Mouse (Mus musculus): ENCODE measurements around the gene Prx.

Gene Prx

DNA sequence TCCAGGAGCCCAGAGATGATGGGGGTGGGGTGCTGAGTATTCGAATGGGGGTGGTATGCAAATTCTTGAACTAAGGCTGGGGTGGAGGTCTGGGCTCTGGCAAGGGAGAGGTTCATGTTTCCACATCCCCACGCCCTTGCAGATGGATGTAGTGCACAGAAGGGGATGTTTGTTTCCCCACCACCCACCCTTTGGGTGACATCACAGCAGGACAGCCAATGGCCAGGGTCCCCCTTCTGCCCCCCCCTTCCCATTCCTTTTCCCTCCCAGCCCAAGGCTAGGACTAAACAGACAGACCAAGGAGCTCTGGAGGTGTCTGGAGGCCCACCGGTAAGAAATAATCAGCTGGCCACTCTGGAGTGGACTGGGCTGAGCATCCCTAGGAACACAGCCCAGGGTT lies at the start of gene Prx:
Prx (plus strand) TSS at position 289 of the 400 bp plus-strand sequence.
- DNase-seq: no peak

DNA sequence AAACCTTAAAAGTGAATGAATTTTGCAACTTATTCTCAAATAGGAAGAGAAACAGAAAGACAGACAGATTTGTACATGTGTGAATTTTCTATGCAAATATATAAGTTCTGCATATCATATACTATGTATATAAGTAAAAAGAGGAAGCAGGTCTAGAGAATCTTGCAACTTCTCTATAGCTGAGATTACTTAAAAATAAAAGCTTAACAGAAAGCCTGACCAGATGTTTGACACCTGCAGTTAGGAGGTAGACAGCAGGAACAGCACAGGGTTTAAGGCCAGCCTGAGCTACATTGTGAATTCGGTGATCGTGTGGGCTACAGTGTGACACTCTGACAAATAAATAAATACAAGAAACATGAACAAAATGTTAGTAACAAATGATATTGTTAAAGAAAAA lies 47.8 kb upstream of the Prx start:
- no peak for DNase-seq

DNA sequence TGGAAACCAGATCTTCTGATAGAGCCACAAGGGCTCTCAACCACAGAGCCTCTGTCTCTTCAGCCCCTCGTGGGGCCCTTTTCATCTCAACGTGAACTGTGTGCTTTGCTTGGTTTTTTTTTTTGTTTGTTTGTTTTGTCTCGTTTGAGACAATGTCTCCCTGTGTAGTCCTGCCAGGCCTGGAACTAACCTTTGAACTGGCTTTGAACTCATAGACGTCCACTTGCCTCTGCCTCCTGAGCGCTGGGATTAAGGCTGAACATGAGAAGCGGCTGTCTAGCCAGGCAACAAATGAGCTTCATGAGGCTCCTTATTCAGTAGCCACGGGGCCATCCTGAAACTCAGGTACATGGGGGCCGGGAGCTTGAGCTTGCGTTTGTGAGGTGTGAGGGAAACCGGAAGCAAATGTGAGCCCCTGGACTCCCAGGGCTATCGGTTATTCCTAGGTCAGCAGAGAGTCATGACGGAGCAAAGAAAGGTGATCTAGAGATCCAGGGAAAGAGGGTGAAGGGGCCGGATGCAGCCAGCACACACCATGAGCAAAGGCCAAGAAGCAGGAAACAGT lies 46.8 kb upstream of the Prx start:
- peak in 1 of 2 experiments; percentile 22 for DNase-seq

DNA sequence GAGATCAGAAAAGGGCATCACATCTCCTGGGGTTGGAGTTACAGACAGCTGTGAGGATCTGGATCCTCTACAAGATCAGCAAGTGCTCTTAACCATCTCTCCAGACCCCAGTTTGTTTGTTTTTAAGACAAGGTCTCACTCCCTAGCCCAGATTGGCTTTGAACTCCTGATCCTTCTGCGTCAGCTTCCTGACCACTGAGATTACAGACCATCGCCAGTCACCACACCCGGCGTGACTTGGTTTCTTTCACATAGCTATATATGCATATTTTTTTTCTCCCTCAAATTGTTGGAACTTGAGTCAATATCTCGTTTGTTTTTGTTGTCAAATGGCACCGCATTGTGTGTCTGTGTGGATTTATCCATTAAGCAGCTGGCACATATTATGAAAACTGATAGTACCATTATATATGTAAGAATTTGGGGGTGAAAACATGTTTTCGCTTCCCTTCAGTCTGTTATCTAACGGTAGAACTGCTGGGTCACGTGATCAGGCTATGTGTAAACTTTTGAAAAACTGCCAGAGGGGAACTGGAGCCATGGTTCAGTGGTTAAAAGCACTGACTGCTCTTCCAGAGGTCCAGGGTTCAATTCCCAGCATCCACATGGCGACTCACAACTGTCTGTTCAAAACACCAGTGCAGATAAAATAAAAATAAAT lies 44.5 kb upstream of the Prx start:
- peak in 1 of 2 experiments; percentile 15 for DNase-seq

DNA sequence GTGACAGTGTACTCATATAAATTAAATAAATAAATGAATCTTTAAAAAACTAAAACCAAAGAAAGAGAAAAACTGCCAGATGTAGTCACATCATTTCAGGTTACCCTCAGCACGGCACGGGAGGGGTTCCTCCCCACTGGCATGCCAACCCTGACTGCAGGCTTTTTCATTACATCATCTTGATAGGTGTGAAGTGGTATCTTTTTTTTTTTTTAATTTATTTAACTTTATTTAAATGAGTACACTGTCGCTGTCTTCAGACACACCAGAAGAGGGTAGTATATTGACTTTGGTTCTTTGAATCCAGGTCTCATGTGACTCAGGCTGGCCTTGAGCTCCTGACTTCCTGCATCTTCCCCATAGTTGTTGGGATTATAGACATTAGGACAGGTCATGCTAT lies 43.9 kb upstream of the Prx start:
- DNase-seq: no peak

DNA sequence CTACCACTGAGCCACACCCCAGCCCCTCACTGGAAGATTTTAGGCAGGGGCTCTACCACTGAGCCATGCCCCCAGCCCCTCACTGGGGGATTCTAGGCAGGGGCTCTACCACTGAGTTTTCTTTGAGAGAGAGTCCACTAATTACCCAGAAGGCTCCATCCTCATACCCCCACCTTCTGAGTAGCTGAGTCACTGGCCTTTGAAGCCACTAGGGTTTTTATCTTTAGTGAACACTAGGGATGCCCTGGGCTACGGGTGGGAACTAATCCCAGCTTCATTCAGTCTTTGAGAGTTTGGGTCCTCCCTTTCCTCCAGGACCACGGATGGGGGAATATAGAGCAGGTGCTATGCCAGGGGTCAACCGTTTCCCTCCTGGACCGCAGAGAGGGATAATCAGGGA lies 40.5 kb upstream of the Prx start:
- no peak for DNase-seq

DNA sequence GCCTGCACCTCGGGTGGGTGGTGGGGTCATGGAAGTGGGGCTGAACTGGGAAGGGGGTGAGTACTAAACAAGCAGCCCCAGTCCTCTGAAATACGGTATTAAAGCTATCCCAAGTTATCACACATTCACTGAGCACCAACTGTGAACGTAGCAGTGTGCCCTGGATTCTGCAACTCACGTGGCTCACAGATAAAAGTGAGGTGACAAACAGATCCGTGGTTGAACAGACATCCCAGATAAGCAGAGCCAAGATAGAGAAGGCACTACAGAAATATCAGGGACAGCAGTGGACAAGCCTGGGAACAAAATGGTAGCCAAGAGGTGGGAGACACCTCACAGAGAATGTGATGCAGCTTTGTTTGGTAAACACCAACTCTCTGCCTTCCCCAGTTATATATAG lies 39.5 kb upstream of the Prx start:
- DNase-seq: no peak

DNA sequence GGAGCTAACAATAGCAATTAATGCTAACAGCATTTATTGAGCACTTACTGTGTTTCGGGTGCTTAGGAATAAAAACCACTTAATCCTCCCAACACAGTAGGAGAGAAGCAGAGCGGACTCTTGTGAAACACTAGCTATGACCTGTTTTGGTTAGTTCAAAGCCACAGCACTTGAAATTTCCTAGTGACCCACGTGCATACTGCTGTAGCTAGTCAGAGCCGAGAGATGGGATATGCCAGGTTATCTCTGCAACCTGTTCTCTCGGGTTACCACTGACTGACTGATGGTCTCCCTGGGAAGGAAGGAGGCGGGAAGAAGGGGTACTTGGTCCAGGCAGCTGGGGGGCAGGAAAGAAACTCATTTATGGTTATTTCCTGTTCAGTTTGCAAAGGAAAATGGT lies 38.6 kb upstream of the Prx start:
- no peak for DNase-seq

DNA sequence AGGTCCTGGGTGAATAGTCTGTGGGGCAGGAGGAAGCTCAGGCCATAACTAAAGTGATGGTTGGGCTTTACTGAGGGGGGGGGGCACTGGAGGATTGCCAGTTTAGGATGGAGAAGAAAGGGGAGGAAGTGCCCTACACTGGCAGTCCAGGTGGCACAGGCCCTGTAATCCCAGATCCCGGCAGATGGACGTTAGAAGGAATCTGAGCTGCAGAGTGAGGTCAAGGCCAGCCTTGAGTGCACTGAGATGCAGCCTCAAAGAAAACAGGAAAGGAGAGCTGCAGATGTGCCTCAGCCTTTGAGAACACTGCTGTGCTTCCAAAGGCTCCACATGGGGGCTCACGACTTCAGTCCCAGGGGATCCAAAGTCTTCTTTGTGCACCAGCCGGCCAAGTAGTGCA lies 31.5 kb upstream of the Prx start:
- no peak for DNase-seq

DNA sequence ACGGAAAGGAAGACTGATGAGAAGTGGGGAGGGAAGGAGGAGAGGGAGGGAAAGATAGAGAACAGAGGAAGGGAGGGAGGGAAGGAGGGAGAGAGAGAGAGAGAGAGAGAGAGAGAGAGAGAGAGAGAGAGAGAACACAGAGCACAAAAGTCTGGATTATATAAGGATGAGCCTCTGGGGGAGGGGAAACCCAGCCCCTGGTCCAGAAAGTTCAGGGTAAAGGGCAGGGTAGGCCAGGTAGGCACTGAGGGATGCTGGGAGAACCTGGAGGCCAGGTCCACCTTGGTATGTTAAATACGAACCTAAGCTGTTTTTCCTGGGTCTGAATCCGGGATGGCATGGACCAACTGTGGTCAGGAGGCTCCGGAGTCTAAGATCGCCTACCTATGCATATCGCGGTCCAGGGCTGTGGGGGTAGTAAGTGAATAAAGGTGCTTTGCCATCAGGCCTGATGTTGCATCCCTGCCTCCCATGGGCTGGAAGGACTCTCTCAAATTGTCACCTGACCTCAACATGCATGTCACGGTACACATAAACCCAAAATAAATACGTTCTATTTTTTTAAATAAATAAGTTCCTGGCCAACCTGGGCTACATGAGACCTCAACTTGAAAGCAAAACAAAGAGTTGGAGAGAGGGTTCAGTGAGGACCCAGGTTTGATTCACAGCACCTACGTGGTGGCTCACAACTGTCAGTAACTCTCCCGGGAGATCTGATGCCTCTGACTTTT lies 27.6 kb upstream of the Prx start:
- no peak for DNase-seq

DNA sequence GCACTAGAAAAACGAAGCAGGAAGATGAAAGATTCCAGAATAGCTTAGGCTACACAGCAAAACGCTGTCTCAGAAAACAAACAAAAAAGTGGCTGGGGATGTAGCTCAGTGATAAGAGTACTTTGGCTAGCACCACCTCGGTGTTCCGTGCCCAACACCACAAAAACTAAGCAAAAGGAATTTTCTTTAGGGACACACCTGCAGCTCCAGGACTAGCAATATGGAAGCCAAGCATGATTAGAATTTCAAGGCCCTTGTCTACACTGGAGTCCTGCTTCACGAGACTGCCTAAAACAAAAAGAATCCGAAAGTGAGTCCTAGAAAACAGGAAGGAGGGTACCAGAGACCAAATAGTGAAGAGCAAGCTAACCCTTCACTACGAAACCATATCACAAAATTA lies 26.5 kb upstream of the Prx start:
- no peak for DNase-seq

DNA sequence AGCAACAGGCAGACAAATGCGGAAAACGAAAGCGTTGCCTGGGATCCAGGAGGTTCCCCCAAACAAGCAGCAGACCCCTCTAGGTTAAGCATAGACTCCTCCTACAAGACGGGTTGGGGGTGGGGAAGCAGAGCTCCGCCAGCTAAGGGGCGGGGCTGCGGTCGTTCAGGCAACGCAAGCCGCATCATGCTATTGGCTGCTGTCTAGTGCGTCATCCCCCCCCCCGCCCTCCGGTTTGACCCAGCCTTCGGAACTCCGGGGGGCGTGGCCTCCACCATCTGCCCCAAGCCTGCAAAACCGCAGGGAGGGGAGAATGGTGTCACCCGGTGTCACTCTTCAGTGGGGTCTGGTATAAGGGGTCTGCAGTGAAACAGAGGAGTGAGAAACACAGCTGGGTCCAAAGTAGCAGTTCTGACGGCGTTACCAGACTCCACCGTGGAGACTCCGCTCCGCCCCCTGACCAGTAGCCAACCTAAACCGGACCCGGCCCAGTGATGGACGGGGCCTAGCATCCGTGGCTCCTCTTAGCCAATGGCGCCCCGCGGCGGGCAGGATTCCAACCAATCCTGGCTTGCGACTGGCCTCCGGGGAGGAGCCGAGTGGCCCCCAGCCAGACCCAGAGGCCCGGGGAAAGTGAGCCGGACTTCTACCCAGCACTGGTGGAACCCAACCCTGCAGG lies 25.8 kb upstream of the Prx start, which contains the start of gene Sertad3:
Sertad3 (plus strand) TSS at position 613 of the 679 bp plus-strand sequence.
- DNase-seq: peak; percentile 99 to 100

DNA sequence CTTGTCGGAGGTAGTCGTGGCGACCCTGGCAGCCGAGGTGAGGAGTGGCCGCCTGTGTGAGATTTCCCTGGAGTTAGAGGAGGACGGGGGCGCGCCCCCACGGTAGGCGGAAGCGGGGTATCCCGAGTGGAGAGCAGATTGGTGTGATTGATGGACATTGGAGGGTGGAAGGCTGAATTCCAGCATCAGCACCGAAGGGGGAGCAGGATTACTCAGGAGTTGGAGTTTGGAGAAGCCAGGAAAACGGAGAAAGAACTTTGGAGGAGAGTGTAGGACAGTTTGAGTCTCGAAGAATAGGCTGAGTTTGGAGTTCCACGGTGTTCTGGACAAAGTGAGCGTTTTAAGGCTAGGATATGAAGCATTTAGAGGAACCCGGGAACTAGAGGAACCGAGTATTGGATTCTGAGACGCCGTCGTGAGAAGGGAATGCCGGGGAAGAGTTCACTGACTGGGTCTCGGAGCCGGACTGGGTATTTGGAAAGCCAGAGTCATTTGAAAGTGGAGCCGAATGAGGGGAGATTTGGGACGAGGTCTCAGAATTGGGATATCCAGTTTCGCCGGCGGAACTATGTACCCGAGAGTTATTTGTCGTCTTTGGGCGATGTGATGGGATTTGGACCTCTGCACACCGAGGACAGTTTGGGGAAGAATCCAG lies 25.2 kb upstream of the Prx start:
- DNase-seq: no peak

DNA sequence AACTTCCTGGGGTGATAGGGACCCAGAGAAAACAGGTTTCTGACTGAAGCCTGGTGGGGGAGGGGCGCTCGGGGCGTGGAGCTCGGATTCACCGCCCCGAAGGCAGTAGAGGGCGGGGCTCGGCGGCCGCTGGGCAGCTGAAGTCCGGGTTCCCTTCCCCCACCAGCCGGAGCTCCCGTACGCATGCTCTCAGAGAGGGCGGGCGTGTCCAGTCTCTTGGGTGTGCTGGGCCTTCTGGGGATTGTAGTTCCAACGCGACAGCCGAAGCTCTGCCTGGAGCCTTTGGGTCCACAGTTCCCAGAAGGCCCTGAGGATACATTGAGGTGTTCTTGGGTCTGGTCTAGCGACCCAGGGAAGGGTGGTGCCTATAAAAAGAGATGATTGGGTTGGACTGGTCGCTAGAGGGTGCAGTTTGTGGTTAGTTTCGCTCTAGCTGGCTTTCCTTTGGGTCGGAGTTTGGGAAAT lies 24.6 kb upstream of the Prx start:
- DNase-seq: peak; percentile 99

DNA sequence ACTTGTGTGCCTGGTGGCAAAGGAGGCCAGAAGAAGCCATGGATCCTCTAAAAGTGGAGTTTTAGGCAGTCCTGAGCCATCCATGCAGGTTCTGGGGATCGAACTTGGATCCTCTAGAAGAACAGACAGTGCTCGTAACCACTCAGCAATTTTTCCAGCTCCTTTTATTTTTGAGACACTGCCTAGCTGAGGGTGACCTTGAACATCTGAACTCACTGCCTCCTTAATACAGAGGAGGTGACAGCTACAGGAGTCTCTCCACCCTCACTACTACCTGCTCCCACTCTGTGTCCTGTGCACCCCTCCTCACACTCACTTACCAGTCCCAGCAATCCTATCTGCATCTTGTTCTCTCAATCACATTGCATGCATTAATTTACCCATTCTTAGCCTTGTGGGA lies 23.5 kb upstream of the Prx start:
- no peak for DNase-seq

DNA sequence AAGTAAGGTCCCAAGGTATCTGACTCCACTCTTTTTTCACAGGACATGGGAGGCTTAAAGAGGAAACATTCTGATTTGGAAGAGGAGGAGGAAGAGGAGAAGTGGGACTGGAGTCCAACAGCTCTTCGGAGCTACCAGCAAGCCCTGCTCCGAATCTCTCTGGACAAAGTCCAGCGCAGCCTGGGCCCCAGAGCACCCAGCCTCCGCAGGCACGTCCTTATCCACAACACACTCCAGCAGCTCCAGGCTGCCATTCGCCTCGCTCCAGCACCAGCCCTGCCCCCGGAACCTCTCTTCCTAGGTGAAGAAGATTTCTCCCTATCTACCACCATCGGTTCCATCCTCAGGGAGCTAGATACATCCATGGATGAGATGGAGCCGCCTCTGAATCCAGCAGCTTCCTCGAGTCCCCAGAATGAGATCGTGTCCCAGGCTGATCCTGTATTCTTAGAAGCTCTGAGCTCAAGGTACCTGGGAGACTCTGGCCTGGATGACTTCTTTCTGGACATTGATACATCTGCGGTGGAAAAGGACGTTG lies 23.0 kb upstream of the Prx start:
- peak; percentile 59 to 70 for DNase-seq

DNA sequence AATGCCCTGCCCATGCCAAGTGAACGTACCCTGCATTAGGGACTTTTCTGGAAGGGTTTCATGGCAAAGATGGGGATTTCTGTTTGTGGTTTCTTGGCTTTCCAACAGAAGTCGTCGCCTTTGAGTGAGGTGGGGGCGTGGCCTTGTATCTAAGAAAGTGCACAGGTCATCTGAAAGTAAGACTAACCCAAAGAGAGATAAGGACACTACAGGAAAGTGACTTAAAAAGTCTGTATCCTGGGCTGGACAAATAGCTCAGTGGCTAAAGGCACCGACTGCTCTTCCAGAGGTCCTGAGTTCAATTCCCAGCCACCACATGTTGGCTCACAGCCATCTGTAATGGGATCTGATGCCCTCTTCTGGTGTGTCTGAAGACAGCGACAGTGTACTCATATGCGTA lies 20.6 kb upstream of the Prx start:
- no peak for DNase-seq

DNA sequence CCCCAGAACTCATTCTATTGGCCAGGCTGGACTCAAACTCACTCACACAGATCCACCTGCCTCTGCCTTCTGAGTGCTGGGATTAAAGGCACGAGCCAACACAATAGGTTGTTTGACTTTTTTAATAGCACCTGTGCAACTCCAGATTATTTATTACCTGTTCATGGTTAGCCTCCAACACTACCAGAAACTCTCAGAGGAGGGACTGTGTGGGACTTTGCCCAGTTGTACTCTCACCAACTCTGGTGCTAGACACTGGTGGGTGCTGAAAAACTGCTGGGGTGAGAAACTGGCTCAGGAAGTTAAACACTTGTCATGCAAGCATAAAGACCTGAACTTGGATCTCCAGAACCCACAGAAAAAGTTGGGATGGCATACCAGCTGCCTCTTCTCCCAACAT lies 19.4 kb upstream of the Prx start:
- DNase-seq: peak; percentile 71 to 75

DNA sequence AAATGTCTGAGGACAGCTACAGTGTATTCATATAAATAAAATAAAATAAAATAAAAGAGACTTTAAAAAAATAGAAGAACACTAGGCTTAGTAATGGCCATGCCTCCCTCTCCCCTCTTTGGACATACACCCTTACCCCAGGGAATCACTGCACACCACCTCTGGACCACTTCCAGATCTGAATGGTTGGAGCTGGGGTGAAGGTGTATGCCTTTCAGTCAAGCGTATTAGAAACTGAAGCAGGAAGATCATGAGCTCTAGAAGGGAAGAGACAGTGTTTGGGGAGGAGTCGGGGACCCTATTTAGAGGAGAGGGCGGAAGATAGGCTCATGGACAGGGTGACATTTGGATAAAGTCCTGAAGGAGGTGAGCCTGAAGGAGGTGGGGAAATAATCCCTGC lies 18.6 kb upstream of the Prx start:
- peak in 1 of 2 experiments; percentile 46 for DNase-seq

DNA sequence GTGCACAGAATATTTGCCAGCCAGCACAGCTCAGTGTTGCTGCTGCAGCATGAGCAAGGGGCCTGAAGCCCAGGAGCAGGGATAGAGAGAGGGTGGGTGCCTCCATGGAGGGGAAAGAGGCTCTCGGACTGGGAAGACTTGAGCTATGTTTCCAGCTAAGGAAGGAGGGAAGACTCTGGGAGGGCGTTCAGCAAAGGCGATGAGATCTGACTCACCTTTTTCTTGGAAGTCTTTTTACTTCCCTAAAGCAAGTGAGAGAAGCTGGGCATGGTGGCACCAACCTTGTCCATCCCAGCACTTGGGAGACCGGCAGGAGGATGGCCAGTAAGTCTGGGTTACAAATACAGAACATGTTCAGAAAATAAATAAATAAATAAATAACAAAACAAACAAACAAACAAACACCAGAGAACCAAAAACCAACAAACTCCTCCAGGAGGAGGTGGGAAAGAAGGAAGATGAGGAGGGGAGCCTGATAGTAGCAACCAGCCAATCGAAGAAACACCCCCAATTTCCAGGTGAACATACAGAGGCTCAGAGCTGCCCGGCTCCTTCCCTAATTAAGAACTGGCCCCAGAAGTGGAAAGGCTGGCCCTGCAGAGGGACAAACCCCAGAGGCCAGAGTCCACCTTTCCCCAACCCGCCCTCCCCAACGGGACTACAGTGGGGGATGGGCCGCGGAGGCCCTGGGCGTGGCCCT lies 18.0 kb upstream of the Prx start:
- peak in 1 of 2 experiments; percentile 32 for DNase-seq

DNA sequence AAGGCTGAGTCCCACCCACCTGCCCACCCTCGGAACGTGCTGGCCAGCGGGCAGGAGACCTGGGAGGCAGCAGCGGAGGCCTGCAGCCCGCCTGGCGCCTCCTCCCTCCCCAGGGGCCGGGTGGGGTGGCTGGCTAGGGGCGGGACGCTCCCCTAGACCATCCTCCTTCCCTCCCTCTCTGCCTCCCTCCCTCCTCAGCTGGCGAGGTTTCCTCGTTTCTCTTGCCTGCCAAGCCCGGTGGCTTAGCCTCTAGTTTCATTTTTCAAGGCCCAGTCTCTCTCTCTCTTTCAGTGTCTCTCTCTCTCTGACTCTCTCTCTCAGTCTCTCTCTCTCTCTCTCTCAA lies 17.5 kb upstream of the Prx start:
- DNase-seq: peak; percentile 93 to 96

DNA sequence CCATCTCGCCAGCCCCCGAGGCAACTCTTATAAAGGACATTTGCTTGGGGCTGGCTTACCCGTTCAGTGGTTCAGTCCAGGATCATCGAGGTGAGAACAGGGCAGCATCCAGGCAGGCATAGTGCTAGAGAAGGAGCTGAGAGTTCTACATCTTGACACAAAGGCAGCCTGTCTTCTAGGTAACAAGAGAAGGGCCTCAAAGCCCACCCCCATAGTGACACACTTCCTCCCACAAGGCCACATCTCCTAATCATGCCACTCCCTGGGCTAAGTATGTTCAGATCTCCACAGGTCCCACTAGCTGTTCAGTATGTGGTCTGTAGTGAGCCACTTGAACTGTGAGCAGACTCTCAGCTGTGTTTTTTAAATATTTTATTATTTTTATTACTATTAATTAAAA lies 15.3 kb upstream of the Prx start:
- DNase-seq: no peak

All from kidney, adult 8-10 months (tissue).